Mouse (Mus musculus): ENCODE results near the gene Hebp1.
A peak's percentile ranks its signal among the peaks of the same experiment; 100 is the strongest.

The Hebp1 gene

DNA sequence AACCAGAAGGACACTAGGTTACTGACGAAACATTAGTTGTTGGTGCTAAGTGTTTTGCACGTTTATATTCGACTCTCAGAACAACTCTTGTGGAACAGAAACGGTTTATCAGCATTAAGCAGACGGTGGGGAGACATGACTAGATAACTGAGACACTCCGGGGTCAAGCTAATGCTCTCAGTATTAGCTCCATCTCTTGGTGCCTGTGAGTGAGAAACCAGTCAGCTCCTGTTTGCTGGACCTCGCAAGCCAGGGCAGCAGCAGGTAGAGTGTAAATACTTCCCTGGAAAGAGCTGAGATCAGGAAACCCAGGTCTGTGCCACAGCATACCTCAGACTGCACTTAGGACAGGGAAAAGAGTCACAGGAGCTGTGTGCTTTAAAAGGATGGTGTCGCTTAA is 1.1 kb downstream of the Hebp1 start:
- DNase-seq: no peak

DNA sequence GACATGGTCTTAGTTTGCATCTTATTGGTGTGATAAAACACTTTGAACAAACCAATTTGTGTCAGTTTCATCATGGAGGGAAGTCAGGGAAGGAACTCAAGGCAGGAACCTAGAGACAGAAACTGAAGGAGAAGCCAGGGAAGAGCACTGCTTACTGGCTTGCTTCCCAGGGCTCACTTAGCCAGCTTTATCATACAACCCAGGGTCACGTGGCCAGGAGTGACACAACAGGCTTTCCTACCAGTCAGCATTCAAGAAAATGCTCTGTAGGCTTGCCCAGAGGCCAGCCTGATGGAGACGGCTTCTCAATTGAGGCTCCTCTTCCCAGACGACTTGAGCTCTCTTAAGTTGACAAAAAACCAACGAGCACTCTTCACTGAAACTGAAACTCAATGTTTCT is 2.9 kb downstream of the Hebp1 start:
- DNase-seq: no peak

DNA sequence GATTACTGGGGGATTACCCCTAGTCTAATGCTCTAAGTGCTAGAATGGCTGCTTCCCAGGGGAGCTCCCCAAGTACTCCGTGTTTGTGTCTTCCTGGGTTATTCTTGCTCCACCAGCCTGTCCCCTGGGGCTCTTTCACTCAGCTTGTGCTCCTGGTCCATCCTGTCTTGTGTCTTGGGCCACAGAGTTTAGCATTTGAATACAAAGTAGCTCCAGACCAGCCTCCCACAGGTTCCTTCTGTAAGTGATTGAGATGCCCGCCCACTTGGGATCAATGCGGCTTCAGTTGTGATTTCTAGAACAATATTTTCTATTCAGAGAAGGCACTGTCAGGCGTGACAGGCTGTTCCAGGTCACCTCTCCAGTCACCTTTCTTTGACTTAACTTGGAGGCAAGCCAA is 4.1 kb downstream of the Hebp1 start:
- DNase-seq: no peak

- DNase-seq: no peak
Observed at GRCm38 (mm10) chr6:135192993-135193392, 4.8 kb downstream of the Hebp1 start.

GRCm38 (mm10) chr6:135191906-135192305 is 5.9 kb downstream of the Hebp1 start:
- DNase-seq: no peak

GRCm38 (mm10) chr6:135190122-135190521 is 7.7 kb downstream of the Hebp1 start:
- DNase-seq: no peak

- DNase-seq: no peak
Observed at GRCm38 (mm10) chr6:135188629-135189028, 9.2 kb downstream of the Hebp1 start.

DNA sequence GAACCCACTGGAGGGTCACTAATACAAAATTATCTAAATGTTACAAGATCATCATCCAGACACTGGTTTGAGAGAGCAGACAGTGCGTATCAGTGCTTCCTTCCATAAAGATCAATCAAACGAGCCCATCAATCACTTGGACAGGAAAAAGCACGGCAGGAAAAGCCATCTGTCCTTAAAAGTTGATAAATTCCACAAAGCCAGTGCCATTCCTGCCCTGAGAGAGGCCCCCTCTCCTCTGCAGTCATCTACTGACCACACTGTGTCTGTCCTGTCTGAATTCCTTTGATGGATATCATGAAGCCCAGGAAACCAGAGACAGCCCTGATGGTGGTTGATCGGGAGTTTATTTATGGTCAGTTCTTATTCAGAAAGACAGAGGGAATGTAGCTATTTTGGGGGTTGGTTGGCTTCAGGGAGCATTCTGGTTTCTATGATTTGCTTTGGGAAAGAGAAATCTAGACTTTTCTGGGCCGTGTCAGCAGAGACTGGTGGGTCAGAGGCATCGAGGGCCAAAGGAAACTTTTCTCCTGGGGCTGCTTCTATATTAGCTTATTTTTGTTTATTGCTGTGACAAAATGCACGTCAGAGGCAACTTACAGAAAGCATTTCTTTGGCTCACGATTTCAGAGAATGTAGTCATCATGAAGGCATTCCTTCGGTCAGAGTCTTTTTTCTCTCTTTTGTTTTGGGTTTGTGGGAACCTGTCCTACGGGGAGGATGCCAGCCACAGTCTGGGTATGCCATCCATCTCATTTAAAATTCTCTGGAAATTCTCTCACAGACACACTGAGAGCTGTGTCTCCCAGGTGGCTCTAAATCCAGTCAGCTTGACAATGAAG is 10.5 kb downstream of the Hebp1 start:
- DNase-seq: no peak

- no peak for DNase-seq
Observed at GRCm38 (mm10) chr6:135183961-135184360, 13.9 kb downstream of the Hebp1 start.

DNA sequence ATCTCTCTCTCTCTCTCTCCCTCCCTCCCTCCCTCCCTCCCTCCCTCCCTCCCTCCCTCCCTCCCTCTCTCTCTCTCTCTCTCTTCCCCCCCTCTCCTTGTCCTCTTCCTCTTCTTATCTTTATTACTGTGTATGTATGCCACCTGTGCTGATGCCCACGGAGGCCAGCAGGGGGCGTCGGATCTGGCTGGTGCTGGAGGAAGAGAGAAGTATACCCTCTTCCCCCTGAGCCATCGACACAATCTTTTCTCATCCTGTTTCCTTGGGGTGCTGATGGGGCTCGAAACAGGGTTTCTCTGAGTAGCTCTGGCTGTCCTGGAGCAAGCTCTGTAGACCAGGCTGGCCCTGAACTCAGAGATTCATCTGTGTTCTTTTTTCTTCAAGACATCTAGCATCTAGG is 14.9 kb downstream of the Hebp1 start:
- DNase-seq: peak; percentile 77

DNA sequence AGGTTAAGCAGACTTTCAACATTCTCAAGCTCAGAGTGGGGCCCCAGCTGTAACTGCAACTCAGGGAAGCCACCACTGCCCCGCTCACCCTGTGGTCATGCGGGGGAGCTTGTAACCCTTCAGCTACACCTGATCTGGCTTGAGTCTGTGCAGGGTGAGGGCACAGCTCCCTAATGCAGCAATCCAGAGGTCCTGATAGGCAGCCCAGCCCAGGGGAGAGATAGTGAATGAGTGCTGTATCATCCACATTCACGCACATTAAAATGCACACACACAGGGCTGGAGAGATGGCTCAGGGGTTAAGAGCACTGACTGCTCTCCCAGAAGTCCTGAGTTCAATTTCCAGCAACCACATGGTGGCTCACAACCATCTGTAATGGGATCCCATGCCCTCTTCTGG is 19.2 kb downstream of the Hebp1 start:
- no peak for DNase-seq

DNA sequence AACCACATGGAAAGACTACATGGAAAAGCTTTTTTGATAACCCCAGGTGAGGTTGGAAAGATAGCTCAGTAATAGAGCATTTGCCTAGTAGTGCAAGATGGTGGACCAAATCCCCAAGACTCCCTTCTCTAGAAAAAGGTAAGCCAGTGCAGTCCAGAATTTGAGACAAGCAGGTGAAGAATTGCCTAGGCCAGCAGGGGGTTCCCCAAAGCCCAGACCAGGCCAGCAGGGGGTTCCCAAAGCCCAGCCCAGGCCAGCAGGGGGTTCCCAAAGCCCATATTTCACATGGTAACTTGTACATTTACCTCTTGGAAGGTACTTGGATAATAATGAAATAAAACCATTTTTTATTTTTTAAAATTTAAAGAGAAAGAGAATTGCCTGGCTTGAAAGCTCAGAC is 20.6 kb downstream of the Hebp1 start:
- no peak for DNase-seq

DNA sequence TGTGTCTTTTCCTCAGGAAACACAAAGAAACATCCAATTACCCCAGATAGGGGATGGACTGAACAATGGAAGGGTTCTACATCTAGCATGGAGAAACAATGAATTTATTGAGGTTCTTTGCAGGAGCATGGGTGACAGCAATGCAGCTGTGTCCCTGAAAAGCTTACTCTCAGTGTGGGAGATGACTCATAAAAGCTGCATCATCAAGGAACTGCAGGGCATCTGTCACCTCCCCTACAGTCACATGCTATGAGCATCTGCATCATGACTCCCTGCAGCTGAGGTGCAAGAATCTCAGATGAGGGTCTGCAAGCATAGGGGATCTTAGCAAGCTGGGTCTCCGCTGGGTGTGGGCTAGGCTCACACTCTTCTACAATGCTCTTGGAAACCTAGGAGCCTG is 22.8 kb downstream of the Hebp1 start:
- DNase-seq: no peak

- DNase-seq: no peak
Observed at GRCm38 (mm10) chr6:135171736-135172135, 26.1 kb downstream of the Hebp1 start.

DNA sequence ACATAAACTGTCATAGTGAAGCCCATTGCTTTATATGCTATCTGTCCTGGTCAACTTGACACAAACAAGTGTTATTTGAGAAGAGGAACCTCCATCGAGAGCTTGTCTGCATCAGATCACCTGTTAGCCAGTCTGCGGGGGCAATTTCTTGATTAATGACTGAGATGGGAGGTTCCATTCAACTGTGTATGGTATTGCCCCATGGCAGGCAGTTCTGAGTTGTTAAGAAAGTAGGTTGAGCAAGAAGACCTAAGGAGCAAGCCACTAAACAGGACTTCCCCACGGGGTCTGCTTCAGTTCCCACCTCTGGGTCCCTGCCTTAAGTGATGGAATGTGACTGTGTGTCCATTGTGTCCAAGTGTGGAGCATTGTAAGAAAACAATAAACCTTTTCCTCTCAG is 28.6 kb downstream of the Hebp1 start:
- DNase-seq: no peak

DNA sequence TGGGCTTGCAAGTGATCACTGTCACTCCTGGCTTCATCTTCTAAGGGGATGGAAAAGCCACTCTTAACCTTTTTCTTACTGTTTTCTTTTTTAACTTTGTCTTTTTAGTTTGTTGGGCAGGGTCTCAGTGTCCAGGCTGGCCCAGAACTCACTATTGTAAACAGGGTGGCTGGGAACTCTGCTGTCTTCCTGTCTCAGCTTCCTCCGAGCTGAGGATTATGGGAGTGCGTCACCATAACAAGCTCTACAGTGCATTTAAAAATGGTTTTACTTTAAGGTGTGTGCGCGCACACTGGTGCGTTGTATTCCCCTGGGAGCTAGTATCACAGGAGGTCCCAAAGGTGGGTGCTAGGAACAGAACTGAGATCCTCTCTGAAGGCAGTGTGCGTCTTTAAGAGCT is 29.4 kb downstream of the Hebp1 start:
- peak; percentile 40 for DNase-seq

DNA sequence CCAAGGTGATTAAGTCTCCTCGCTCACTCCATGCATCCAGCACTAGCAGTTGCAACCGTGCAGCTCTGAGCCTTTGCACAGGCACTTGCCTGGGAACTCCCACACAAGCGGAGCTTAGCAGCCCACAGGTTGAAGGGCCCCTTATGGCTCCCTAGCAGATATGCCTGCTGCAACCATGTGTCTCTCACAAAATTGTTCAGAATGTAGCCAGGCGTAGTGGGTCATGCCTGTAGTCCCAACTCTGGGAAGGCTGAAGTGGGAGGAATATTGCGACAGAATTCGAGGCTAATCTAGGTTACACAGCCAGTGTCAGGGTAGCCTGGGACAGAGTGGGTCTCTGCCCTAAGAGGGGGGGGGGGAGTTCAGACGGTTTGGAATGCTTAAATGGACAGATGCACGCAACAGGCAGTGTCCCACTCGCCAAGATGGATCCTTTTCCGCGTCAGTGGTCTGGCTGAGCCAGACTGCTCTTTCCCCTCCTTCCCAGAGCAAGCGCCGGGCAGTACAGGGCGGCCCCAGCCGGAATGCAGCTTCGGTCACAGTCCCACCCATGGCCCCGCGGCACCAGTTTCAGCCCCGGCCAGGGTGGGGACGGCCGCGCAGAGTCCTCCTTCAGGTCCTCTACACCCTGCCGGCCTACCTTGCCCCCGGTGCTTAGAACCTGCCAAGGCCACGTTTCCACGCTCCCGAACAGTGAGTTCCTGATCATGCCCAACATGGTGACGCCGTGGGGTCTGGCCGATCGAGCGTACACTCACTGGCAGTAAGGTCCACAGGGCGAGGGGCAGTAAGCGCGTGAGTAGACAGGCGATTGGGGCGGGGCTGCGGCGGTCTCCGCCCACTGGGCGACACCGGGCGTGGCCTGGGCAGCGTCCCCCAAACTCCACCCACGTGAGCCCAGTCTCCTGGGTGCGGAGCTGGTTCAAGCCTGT is 30.2 kb downstream of the Hebp1 start:
- peak; percentile 88 for DNase-seq

DNA sequence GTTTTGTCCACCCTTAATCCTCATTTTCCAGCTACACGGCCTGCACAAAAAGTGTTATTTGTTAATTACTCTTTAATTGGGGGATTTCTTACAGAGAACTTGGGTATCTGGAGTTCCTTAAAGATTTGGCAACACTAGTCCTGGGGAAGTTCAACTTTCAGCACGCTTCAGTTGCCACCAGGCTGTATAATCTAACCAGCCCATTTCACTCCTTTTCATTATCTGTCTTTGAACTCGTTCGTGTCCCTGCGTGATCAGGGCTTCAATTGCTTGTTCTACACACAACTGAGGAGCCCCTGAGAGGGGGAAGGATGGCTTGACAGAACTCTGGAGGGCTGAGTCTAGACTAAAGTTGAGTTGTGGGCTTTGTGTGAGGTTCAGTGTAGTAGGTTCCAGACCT is 31.1 kb downstream of the Hebp1 start:
- DNase-seq: no peak

DNA sequence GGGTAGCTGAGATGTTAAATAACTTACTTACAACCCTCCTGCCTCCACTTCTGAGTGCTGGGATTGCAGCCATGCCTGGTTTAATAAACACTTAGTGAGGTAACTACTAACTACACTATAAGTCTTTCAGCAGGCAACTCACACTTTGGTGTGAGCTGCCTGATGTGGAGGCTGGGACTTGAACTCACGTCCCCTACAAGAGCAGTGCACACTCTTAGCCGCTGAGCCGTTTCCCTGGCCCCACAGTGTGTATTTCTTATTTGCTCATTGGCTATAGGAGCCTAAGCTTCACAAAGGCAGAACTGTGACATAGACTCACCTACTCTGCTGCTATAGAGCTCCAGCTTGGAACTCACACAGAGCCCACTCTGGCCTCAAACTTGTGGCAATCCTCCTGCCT is 31.6 kb downstream of the Hebp1 start:
- DNase-seq: no peak

GRCm38 (mm10) chr6:135165706-135166105 is 32.1 kb downstream of the Hebp1 start:
- DNase-seq: no peak

GRCm38 (mm10) chr6:135165191-135165590 is 32.6 kb downstream of the Hebp1 start:
- DNase-seq: no peak

DNA sequence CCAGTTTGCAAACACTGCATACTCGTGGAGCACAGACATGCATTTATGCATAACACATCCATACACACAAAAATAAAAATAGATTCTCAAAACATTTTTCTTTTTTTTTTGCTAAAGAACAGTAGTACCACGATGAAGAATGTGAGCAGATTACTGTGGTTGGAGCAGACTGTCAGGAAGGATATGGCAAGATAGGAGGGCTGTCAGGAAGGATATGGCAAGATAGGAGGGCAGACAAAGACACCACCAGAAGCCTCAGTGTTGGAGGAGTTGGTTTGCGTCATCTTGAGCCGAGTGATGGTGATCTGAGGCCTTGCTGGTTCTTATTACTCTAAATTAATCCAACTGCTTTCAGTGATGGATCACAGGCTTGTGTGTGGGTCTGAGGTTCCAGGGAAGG is 35.0 kb downstream of the Hebp1 start:
- DNase-seq: no peak

DNA sequence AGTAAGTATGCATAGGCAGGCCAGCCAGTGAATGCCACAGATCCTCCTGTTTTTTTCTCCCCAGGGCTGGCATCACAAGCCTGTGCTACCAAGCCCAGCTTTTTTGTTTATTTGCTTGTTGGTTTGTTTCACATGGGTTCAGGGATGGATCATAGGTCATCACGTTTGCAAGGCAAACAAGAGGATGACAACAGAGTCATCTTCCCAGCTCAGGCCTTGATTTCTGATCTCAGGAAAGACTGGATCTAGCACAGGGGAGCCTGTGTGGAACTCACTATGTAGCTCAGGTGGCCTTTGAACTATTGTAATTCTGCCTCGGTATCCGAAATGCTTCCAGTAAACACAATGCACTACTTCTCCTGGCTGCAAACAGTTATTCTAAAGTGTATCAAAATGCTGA is 35.5 kb downstream of the Hebp1 start:
- no peak for DNase-seq

GRCm38 (mm10) chr6:135161356-135161755 is 36.5 kb downstream of the Hebp1 start:
- no peak for DNase-seq

Data from thymus, postnatal 4 days (tissue).